Mouse (Mus musculus): Measurements from ENCODE around the gene Crabp2. TPM values are rescaled to one million over a fixed set of nuclear protein-coding genes. Genes with fewer than 3 reads are reported as not detected.

Gene Crabp2
- total RNA-seq, 4 experiments from 2014 or later: not detected

DNA sequence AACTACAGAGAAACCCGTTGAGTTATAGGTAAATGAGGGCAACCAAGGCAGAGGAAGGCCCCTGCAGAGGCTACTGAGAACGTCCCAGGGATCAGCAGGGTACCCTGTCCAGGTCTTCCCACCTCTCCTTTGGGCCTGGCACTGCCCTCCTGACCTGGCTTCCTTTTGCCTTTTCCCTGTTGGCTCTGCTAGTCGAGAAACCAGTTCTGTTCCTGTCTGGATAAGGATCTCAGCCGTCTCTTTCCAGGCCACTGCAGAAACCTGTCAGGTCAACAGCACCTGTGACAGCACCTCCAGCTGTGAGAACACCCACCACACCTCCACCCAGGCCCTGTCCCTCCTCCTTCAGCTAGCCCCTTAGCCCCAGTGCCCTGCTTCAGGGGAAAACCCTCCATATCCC, 10.0 kb downstream of the Crabp2 start:
- DNase-seq (ENCODE audit: low spot score in 2 of 2): no peak

DNA sequence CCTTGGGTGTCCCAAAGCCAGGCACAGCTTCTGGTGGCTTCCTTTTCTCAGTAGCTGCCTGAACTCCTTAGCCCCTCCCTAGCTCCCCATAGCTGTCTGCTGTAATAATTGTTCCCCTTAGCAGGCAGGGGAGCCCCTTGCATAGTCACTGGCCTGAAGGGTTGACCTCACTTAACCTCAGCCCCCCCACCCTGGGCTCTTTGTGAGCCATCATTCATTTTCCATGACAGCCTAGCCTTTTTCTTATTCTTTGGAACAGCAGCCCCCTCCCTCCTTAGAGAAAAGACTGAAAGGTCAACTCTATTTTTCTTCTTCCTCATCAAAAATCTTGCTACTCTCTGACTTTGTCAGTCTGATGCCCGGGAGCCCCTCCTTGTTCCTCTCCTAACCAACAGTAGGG, 10.5 kb downstream of the Crabp2 start:
- DNase-seq (ENCODE audit: low spot score in 2 of 2): no peak

DNA sequence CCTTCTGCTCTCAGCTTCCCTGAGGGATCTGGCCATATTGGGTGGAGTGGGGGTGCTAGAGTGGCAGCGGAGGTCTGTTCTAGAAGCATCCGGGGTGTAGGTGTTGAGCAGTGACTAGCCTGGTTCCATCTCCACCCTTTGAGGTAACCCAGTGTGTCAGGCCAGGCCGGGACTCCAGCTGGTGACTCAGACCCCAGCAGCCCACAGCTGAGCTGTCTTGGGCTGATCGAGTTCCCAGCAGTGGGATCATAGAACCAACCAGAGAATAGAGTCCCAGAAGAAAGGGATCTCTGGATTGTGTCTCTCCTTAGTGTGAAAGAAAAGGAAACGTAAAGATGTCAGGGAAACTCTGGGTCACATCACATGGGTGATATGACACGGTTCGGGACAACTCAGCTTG, 10.9 kb downstream of the Crabp2 start:
- DNase-seq (ENCODE audit: low spot score in 2 of 2): no peak

DNA sequence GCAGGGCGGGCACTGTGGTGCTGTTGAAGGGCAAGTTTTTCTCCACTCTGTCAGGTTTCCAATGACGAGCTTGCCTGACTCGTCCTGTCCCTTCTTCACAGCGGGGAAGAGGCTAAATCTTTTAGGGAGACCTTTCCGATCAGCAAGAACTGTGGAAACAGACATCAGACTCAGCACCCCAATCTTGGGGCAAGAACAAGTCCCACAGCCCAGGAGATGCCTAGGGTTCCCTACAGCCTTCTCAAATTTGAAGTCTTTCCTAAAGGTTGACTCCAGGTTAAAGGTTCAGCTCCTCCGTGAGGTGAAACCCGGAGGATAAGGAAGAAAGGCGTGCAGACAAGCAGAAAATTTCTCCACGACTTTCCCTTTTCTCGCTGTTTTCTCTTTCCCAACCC, 11.7 kb downstream of the Crabp2 start:
- no peak for DNase-seq (ENCODE audit: low spot score in 2 of 2)

DNA sequence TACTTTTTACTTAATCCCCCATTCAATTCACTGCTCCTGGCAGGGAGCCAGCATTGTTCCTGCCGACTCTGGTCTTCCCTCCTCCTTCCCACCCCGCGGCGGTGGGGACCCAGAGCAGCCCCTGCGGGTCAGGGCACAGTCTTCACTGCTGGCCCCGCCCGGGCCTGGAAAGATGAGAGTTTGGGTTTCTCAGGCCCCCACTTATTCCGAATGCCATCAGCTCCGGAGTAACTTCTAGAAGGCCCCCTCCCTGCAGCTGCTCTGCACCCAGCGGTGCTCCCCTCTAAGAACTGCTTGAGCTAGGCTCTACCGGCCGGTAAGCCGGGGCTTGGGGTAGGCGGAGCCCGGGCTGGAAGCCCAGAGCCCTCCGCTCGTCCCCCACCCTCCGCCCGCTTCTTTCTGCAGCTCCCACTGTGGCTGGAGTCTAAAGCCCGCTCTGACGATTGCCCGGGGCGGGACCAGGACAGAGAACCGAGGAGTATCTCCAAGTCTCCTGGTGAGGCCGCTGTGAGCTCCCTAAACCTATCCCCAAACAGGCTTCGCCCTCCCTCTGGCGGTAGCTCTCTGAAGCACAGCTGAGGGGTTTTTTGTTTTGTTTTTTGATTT, 12.2 kb downstream of the Crabp2 start:
- peak; percentile 70 to 81 for DNase-seq (ENCODE audit: low spot score in 2 of 2)

DNA sequence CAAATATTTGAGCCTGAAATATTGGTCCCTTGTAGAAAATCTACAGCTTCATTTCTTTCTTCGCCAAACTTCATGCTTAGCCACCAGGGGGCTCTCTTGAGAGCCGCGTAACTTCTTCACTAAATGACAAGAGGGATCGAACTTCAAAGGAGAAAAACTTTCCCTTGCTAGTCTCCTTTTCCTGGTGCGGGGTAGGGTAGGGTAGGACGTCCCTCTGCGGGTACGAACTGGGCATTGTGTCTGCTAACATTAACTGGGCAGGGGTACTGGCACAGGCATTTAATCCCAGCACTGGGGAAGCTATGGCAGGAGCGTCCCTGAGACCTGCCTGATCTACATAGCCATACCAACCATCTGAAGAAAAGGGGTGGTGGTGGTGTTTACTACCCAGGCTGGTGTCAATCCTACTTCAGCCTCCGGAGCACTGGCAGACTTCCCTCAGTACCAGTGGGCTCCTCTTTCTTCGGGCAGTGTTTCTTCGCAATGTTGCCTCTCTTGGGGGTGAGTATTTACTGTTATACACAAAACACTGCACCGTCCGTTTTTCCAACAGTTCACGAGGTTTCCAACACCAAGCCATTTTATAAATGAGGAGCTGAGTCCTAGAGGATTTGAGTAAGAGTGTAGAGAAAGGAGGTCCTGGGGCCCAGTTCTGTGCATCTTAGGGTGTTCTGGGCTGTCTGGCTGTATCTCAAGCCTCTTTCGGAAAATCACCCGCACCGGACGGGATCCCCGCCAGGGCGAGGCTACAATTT, 21.9 kb downstream of the Crabp2 start:
- DNase-seq (ENCODE audit: low spot score in 2 of 2): no peak

DNA sequence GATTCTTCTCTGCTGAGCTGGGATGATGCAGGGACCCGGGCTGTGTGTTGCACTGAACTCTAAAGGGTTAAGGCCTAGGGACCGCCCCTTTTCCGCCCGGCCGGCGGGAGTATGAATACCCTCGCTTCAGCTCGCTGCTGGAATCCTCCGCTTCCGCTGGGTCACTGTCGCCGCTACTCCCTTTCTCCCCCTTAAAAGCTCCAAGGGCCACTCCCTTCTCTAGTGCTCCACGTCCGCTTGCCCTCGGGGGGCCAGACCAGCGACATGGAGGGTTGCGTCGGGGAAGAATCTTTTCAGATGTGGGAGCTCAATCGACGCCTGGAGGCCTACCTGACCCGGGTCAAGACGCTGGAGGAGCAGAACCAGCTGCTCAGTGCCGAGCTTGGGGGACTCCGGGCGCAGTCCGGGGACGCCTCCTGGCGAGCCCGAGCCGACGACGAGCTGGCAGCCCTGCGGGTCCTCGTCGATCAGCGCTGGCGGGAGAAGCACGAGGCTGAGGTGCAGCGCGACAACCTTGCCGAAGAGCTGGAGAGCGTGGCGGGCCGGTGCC, 22.5 kb downstream of the Crabp2 start, which contains the start of gene Nes:
Gene Nes (plus strand): TSS at position 140 of the 550 bp plus-strand sequence.
- no peak for DNase-seq (ENCODE audit: low spot score in 2 of 2)

DNA sequence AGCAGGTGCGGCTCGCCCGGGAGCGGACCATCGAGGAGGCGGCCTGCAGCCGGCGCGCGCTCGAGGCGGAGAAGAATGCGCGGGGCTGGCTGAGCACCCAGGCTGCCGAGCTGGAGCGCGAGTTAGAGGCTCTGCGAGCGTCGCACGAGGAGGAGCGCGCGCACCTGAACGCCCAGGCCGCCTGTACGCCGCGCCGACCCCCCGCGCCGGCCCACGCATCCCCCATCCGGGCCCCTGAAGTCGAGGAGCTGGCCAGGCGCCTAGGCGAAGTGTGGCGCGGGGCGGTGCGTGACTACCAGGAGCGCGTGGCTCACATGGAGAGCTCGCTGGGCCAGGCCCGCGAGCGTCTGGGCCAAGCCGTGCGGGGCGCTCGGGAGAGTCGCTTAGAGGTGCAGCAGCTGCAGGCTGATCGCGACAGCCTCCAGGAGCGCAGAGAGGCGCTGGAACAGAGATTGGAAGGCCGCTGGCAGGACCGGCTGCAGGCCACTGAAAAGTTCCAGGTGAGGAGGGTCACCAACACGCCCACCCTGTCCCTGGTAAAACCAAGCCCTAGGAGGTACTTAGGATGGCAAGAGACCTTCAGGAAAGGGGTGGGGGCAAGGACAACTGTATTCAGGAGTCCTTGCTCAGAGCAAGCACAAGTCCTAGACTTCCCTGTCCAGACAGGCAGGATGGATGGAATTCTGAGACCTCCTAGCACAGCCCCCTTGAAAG, 23.2 kb downstream of the Crabp2 start:
- DNase-seq (ENCODE audit: low spot score in 2 of 2): no peak

DNA sequence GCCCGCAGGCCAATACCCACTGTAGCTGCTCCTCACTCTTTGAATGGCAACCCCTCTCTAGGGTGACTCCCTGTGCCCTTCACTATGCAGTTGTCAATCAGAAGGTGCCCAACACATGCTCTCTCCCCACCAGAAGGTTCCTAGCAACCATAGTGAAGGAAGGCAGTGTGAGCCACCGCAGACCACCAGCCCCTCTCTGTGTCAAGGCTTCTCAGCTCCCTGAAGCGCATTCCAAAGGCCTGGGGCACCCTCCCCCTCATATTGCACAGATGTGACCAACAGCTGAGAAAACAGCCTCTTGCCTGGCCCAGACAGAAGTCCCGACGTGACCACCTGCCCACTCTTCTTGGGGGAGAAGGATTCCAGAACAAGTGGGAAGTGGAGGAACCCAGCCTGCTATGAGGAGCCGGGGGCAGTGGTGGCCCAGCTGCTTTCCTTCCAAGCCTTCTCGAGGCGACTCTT, 23.8 kb downstream of the Crabp2 start:
- no peak for DNase-seq (ENCODE audit: low spot score in 2 of 2)

DNA sequence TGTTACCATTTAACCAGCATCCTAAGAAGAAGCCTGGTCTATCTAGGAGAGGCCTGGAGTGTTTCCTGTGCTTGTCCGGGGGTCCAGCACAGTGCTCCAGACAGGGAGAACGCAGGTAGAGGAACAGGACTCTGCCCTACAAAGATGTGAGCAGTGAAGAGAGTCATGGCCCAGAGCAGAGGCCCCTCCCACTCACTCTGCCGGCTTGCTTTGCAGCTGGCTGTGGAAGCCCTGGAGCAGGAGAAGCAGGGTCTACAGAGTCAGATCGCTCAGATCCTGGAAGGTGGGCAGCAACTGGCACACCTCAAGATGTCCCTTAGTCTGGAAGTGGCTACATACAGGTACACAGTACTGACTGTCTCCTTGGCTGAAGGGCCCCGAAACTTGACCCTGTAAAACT, 24.3 kb downstream of the Crabp2 start:
- DNase-seq (ENCODE audit: low spot score in 2 of 2): no peak

DNA sequence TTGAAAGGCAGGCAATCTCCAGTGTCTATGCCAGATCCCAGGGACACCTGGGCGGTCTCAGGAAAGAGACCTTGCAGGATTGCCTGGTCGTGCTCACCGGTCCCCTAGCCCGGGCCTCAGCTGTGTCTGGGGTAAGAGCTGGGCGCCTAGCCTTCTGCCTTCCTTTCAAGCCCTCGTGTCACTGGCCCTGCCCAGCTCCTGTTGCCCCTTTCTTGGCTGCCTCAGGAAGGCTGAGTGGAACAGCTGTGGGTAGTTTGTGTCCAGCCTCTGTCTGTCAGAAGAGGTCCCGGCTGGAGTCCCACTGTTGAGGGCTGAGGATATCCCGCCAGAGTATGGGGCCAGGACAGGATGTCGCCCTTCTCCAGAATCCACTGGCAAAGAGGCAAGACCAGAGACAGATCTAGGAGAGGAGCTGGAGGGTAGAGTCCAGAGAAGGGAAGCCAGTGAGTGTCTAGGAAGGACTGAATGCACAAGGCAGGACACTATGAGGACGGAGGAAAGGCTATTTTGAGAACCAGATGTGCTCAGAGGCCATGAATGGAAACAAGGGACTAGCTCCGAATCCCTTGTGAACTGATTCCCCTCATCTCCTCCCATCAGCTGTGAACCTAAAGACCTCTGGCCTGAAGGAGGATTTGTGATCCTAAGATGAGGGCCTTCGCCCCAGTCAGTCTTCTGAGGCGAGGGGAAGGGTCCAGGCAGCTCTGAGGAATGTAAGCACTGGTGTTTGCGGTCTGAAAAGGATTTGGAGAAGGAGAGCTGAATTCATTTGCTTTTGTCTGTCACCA, 25.3 kb downstream of the Crabp2 start:
- no peak for DNase-seq (ENCODE audit: low spot score in 2 of 2)

DNA sequence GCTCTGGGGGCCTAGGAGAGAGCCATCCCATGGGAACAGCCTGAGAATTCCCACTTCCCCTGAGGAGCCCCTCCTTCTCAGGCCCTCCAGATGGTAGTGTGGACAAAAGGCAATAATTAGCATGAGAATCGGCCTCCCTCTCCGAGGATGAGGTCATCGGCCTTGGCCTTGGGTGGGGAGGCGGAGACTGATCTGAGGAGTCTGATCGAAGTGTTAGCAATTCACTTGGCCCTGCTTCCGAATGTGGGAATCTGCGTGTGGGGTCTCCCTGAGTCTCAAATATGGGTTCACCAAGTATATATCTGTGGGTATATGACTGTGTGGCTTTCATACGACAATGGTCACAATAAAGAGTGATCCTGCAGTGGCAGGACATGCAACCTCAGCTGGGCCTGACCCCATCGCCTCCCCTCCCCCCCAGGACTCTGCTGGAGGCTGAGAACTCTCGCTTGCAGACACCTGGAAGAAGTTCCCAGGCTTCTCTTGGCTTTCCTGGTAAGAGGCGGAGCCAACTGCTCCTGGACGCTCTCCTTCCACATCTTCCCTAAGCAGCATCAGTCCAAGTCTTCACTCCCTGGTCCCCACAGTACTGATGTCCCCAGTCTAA, 26.0 kb downstream of the Crabp2 start:
- no peak for DNase-seq (ENCODE audit: low spot score in 2 of 2)

DNA sequence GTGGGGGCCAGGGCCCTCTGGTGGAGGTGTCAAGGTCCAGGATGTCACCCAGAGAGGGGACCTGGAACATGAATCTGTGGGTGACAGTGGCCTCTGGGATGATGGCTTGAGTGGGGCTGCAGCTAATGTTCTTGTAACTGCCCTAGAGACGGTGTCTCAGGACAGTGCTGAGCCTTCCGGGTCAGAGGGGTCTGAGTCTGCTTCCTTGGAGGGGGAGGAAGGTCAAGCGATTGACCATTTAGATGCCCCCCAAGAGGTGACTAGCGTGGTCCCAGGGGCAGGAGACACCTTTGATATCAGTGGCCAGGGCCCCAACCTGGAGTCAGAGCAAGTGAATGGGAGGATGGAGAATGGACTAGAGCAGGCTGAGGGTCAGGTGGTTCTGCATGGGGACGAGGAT, 31.0 kb downstream of the Crabp2 start:
- no peak for DNase-seq (ENCODE audit: low spot score in 2 of 2)

DNA sequence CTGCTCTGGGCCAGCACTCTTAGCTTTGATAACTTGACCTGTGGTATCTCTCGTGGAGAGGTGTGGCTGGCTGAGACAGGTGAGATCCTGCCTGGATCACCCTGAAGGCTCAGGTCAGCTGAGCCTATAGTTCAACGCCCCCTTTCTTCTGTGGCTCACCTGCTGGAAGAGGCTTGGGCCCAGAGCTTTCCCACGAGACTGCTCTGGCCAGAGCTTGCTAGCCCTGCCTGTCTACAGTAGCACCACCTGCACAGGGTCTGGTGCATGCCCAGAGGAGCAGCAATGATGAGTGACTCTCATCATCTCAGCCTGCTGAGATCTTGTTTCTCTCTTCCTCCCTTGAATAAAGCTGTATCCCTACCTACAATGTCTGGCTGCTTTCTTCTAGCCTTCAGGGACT, 31.6 kb downstream of the Crabp2 start:
- no peak for DNase-seq (ENCODE audit: low spot score in 2 of 2)

DNA sequence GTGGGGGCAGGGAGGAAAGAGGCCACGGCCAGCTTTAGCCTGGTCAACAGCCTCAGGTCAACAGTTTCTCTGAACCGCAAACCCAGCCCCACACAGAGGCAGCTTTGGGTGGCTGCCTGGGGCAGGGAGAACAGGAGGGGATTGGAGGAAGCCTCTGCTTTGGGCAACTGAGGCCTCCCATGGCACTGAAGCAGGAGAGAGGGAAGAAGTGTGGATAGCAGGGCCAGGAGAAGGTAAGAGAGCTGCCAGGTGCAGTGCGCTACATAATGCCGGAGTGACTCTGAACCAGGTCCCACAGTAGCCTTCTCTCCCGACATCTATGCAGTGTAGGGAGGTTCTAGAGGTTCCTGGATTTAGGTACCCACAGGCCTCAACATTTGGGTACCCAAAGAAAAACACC, 32.3 kb downstream of the Crabp2 start:
- no peak for DNase-seq (ENCODE audit: low spot score in 2 of 2)

DNA sequence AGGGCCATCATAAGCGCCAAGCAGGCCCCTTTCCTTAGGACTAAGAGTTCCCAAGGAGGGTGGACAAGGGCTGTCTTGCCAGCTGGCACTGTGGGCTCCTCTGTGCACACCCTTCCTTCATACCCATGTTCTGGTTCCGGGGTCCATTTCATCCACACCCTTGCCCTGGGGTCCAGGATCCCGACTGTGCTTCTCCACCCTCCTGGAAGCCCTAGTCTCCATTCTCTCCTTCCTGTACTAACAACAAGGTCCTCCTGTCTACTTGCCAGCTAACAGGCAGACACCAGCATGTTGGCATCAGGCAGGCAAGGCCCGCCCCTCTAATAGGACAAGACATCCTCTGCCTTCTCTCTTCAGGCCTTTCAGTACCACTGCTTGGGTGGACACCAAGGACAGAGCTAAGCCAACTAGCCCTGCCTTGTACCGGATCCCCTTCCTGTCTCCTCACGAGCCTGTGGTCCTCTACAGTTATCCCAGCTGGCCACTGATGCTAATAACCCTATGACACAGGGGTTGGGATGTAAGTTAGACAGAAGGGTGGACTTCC, 32.8 kb downstream of the Crabp2 start:
- DNase-seq (ENCODE audit: low spot score in 2 of 2): no peak

DNA sequence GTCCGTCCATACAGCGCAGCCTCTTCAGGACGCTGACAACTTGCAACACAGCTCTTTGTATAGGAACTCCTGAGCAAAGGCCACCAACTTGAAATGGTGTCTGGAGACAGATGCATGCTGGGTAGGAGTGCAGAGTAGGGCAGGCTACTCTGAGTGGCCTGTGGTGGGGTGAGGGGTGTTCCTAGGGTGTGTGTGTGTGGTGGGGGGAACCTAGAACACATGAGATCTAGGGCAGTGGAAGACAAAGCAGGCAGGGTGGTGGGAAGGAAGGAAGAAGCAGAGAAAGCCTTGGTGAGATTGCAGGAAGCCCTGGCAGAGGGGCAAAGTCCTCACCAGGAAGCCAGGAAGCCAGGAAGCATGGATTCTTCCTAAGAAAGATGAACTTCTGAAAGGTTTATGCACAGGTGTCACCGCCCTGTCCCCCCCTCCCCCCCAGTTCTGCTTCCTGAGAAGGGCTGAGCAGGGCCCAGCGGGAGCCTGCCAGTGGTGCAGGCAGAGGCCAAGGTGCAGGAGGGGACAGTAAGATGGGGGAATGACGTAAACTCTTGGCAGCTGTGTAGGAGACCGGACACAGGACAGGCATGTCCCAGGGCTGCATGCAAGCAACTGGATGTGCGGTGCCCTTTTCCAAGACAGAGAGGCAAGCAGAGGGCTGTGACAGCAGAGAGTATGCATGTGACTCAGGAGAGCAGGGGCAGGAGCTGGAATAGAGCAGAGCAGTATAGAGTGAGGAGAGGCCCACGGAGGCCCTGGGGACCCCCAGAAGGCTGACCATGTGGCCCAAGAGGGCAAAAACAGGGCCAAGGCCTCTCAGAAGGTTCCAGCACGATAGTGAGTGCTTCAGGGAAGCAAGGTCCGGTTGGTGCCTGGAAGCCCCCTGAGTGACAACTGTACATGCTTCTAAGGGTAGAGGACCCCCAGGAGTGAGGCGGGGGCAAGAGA, 33.7 kb downstream of the Crabp2 start:
- DNase-seq (ENCODE audit: low spot score in 2 of 2): peak; percentile 49 to 68

DNA sequence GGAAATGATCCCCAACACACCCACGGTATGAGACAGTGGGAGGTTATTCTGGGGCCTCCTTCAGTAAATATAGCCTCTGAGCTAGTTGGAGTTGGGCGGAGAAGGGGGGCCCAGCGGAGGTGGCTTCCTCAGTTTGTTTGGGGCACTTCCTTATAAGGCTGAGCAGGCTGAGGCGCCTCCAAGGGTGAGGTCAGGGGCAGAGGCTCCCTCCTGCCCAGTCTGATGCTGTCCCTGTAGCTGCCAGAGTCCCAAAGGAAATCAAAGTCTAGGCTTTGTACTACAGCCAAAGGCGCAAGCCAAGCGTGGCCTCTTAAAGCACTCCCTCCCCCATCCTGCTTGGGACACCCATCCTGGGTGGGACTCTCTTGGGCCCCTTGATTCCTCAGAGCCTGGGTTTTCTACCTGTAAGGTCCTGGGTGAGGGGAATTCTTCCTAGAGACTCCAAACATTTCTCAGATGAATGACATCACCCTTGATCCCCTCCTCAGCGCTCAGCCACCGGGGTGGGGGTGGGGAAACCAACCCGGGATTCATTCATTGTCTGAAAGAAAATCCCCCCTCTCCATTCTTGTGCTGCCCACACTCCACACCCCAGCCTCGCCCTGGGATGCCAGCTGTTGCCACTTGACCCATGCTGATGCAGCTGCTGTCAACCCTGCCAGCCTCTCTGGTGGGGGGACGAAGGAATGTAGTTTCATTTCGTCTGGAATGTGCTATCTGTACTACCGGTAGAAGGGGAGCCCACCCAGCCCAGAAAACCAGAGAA, 34.6 kb downstream of the Crabp2 start:
- DNase-seq (ENCODE audit: low spot score in 2 of 2): peak in 1 of 2 experiments; percentile 66

DNA sequence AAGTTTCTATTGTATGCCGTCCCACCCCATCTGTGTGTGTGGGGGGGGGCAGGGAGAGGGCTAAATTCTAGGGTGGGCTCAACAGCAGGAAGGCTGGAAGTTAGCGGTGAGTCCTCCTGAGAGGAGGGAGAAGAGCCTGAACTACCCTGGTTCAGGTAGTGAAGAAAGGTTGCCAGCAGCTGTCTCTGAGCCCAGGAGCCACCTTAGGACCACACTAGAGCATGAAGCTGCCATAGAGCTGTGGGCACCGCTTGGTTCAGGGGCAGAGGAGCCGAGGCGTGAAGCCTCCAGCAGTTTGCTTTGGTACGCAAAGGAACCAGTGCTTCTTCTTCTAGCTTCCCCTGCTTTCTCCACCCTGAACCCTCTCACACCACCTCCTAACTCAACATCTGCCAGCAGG, 35.2 kb downstream of the Crabp2 start:
- no peak for DNase-seq (ENCODE audit: low spot score in 2 of 2)
